Mouse (Mus musculus): Measurements from ENCODE around the gene Map3k19.

GRCm38 (mm10) chr1:127796752-127797151 is 58.1 kb downstream of the Map3k19 start:
- TF ChIP-seq TAL1 (IDR thresholded peaks at IDR 0.05; ENCODE audit: low read length) (no peak), GATA1 (IDR thresholded peaks at IDR 0.05; ENCODE audit: low read length) (no peak)

Measured in erythroblast, embryonic 14.5 days (primary cell).